Mouse (Mus musculus) embryo, embryonic 11 days (tissue): ENCODE data around the gene Fxyd1.
A peak's percentile ranks its signal among the peaks of the same experiment; 100 is the strongest.

Experiments
- DNase-seq: peaks from one replicate; pipeline ENCODE4 v3.0.0-alpha.2; 2015

The Fxyd1 gene

DNA sequence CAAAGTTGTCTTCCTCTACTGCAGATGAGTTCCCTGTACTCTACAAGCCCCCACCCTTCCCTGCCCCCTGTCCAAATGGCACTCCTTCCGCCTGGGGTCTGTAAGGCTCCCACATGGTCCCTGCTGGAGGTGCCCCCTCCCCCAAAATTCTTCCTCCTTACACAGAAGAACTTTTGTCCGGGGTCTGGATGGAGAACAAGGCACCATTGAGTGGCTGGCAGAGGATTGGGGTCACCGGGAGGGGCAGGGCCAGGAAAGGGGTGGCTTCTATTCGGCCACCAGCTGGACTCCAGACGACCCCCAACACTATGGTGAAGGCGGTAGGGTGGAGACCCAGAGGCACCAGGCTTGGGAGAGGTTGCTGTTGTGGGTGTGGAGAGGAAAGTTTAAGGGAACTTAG is 20.5 kb upstream of the Fxyd1 start:
- no peak for DNase-seq

DNA sequence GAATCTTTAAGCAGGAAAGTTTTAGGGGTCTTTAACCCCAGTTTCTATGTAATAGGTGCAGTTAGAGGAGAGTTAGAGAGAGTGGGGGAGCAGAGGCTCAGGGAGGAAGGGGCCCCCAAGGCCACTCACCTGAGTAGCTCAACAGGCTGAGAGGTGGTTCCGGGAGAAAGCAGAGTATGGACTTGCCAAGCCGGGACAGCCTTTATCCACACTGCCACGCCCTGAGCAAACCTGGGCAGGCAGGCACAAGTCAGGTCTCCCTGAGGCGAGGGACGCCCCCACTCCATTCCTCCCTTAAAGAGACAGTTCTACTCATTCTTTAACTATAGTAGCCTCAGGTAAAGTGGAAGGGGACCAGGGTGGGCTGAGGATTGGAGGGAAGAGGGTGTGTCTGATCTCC is 19.5 kb upstream of the Fxyd1 start, which contains the start of gene Fxyd3:
Gene Fxyd3, minus strand, starts transcription at position 213 of the 400 bp plus-strand sequence.
- DNase-seq: no peak

- DNase-seq: no peak
Observed at GRCm38 (mm10) chr7:31074713-31075069, 17.7 kb upstream of the Fxyd1 start.

- DNase-seq: no peak
Observed at GRCm38 (mm10) chr7:31074061-31074712, 17.2 kb upstream of the Fxyd1 start.

- no peak for DNase-seq
Observed at GRCm38 (mm10) chr7:31073546-31073945, 16.5 kb upstream of the Fxyd1 start.

- DNase-seq: peak; percentile 37
Observed at GRCm38 (mm10) chr7:31072326-31072725, 15.3 kb upstream of the Fxyd1 start.

DNA sequence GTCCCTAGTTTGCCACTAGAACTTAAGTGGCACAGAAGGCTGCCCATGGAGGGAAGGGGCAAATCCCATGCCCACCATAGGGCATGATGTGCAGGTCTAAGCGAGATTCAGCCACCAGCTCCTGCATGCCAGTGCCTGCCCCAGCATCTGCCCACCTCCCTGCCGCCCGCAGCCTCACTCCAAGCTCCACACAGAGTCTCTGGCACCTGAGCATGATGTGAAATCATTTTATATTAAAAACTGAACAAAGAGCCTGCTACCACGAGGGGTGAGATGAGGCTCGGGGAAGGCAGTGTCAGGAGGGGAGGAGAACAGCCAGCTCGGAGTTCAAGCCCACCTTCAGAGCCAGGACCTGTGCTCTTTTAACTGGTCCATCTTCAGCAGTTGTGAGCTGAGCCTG is 13.3 kb upstream of the Fxyd1 start:
- no peak for DNase-seq

DNA sequence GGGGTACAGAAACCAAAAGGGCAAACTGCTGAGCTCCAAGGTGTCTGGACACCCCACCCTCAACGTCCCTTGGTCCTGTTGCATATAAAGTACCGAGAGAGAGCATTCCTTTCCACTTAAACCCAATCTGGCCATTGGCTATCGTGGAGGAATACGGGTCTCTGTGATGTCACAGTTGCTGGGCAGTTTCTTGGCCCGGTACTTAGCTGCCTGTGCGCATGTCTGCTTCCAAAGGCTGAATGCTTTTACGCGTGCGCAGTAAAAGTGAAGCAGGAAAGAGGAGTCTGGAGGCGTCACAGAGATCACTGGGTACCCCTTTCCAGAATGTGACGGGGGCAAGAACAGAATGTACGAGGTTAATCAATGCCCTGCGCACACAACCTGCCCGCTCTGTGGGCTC is 12.5 kb upstream of the Fxyd1 start:
- DNase-seq: no peak

DNA sequence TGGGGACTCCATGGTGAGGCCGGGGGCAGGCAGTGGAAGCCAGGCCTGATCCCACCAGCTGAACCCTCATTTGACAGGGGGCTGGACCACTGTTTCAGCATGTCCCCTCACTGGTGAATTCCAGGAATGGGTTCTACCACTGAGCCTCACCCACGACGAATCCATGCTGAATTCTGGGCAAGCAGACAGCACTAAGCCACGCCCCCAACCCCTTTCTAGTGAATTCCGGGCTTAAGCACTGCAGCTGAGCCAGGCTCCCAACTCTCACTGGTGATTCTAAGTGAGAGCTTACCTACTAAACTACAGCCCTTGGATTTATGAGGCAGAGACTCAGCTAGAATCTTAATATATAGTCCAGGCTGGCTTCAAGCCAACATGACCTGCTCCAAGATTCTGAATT is 10.8 kb upstream of the Fxyd1 start:
- DNase-seq: no peak

DNA sequence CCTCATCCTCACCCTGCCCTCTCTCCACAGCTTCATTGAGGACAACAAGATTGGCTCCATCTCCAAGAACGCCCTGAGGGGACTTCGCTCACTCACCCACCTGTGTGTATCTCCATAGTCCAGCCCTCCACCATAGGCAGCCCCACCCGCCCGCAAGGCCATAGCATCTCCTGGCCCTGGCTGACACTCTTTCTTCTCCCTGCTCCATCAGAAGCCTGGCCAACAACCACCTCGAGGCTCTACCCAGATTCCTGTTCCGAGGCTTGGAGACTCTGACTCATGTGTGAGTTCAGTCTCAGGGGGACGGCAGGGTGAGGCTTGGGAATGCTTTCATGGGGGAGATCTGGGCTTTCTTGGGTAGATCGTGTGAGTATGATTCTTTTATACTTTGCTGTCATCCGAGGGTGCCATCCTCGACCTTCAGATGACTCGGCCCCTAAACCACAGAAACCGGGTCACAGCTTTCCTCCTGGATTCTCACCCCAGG is 6.1 kb upstream of the Fxyd1 start:
- DNase-seq: no peak

GRCm38 (mm10) chr7:31060621-31061010 is 3.6 kb upstream of the Fxyd1 start:
- DNase-seq: no peak

GRCm38 (mm10) chr7:31059919-31060620 is 3.1 kb upstream of the Fxyd1 start:
- DNase-seq: no peak

DNA sequence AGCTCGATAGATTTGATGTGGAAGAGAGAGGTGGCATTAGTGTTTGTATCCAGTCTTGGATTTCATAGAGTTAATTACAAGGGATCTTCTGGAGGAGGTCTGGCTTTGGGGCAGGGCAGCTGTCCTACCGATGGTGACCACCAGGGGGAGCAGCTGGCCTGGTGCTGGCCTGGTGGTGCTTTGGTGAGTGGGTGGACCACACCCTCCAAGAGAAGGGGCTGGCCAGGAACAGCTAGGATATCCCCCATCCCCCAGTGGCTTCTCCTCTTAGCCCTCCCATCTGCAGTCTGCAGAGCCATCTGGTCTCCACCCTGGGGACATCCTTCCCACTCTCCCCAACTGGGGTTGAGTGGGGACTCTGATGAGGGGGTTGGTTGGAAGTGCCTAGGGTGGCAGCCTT is 2.1 kb upstream of the Fxyd1 start, which contains the start of gene Lgi4:
Gene Lgi4, plus strand, starts transcription at position 235 of the 400 bp plus-strand sequence.
- peak; percentile 81 for DNase-seq

DNA sequence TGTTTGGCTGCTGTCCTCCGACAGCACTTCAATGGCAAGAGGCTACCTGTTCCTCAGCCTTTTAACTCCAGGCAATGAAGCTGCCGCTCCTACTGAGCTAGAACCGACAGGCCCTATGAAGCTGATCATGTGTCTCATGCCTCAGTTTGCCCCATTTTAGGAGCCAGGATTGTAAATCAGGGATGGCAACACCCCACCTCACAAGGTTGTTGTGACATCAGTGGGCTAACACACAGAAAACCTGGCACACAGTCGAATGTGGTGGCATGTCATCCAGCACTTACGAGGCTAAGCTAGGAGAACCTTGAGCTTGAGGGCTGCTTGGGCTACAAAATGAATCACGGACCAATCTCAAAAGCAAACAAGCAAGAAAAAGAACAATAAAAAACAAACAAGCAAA is 1.2 kb upstream of the Fxyd1 start:
- no peak for DNase-seq

DNA sequence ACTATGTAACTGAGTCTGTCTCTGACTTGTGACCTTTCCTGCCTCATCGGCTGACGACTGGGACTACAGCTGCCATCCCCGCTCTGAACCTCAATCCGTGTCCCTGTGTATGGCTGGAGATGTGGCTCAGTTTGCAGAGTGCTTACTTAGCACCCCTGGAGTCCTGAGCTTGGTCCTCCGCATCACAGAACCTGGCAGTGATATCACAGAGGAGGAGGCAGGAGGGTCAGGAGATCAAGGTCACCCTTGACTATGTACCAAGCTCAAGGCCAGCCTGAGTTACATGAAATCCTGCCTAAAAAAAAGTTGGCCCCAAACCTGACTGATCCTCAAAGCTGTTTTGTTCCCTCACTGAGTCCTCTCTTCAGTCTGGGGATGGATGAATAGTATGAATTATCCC is 731 bp upstream of the Fxyd1 start:
- DNase-seq: no peak

GRCm38 (mm10) chr7:31056448-31056847 is 551 bp downstream of the Fxyd1 start:
- DNase-seq: no peak

GRCm38 (mm10) chr7:31055883-31056282 is 1.1 kb downstream of the Fxyd1 start:
- no peak for DNase-seq

DNA sequence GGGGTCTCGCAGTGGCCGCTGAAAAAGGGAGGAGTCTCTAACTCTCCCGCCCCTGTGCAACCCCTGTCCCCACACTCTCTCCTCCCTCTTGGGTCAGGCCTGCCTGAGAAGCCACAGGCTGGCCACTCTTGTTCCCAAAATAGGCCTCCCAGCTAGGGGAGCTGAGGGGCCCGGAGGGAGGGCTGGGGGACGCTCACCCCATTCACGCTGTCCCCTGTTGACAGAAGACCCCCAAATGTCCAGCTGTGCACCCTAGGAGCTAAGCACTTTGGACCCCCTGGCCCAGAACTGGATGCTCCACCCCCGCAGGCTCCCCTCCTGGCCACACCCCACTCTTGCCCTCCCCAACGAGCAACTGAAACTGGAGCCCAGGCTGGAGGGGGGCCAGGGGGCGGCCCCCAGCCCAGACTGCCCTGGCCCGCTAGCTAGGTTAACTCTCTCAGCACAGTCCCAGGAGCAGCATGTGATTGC is 1.6 kb downstream of the Fxyd1 start:
- peak; percentile 61 for DNase-seq

GRCm38 (mm10) chr7:31054661-31055320 is 2.2 kb downstream of the Fxyd1 start:
- no peak for DNase-seq

GRCm38 (mm10) chr7:31053882-31054447 is 3.0 kb downstream of the Fxyd1 start:
- no peak for DNase-seq

- peak; percentile 63 for DNase-seq
Observed at GRCm38 (mm10) chr7:31052636-31053434, 4.2 kb downstream of the Fxyd1 start.

- DNase-seq: no peak
Observed at GRCm38 (mm10) chr7:31052251-31052635, 4.8 kb downstream of the Fxyd1 start.
